Mouse (Mus musculus) midbrain, embryonic 16.5 days (tissue): ENCODE results near the gene Stub1. TPM values are rescaled to one million over a fixed set of nuclear protein-coding genes. Genes with fewer than 3 reads are reported as not detected.

Experiments
- ATAC-seq: fragments of 200-750 bp; cut with Nextera tagmentation; 2 replicates; pipeline ENCODE4 v1.8.0; 2017; ENCODE audit warnings: moderate TSS enrichment
- H3K27ac ChIP-seq: fragments of 300-500 bp; sonication (generic); 2 replicates; pipeline ENCODE4 v1.5.1; 2014; ENCODE audit warnings: mild to moderate bottlenecking, low read length, mixed read lengths
- H3K27me3 ChIP-seq: fragments of 300-500 bp; sonication (generic); 2 replicates; pipeline ENCODE4 v1.6.1; 2014; ENCODE audit warnings: low read depth, low read length, mixed read lengths; ENCODE audit not compliant: control insufficient read depth, insufficient read depth
- H3K36me3 ChIP-seq: fragments of 300-500 bp; sonication (generic); 2 replicates; pipeline ENCODE4 v1.6.1; 2014; ENCODE audit warnings: mild to moderate bottlenecking, low read length, moderate library complexity, mixed read lengths; ENCODE audit not compliant: control insufficient read depth, insufficient read depth
- H3K4me1 ChIP-seq: fragments of 300-500 bp; sonication (generic); 2 replicates; pipeline ENCODE4 v1.6.1; 2014; ENCODE audit warnings: mild to moderate bottlenecking, low read length, mixed read lengths; ENCODE audit not compliant: control insufficient read depth, insufficient read depth
- H3K4me2 ChIP-seq: fragments of 300-500 bp; sonication (generic); 2 replicates; pipeline ENCODE4 v1.6.1; 2014; ENCODE audit warnings: mild to moderate bottlenecking, low read length, mixed read lengths
- H3K4me3 ChIP-seq: fragments of 300-500 bp; sonication (generic); 2 replicates; pipeline ENCODE4 v1.5.1; 2014; ENCODE audit warnings: low read depth, mild to moderate bottlenecking, low read length, moderate library complexity, mixed read lengths
- H3K9ac ChIP-seq: fragments of 300-500 bp; sonication (generic); 2 replicates; pipeline ENCODE4 v1.6.1; 2014; ENCODE audit warnings: low read depth, low read length, mixed read lengths
- H3K9me3 ChIP-seq: fragments of 300-500 bp; sonication (generic); replicated peaks from 2 replicates; pipeline ENCODE4 v1.6.1; 2014; ENCODE audit warnings: mild to moderate bottlenecking, low read length, mixed read lengths; ENCODE audit not compliant: control insufficient read depth, poor library complexity, severe bottlenecking
- WGBS: fragments of 180-500 bp; shearing (Covaris S2); extraction: QIAGEN DNeasy Blood & Tissue Kit; methylation state at CpG from one replicate; pipeline ENCODE4 v1.1.7; 2014; 5-methylcytosine and 5-hydroxymethylcytosine counted together
- polyA plus RNA-seq: library from polyadenylated mRNA; unstranded; fragments of >200 nt; fragmentation: Nextera tagmentation; extraction: Ambion mirVana; gene quantifications from 2 replicates; pipeline ENCODE4 v1.2.1, GENCODE M21; 2015

Gene Stub1
- polyA plus RNA-seq, 1 experiment from 2014 or later, result 382 TPM

- Histone ChIP-seq H3K9ac (peak overlapping the region; percentile 78), H3K4me3 (peak overlapping the region; percentile 56), H3K27me3 (no peaks in the 10 kb centered on the region), H3K9me3 (no peaks in the 10 kb centered on the region), H3K4me2 (peak overlapping the region; percentile 97), H3K27ac (peak overlapping the region; percentile 91), H3K4me1 (peaks cover 58% of the 10 kb centered on the region), H3K36me3 (peaks cover 25% of the 10 kb centered on the region)
- no peak for ATAC-seq
- WGBS, result 41% methylated on average over 8 of the region's 8 CpGs
Observed at GRCm38 (mm10) chr17:25829558-25830017, 3.6 kb downstream of the Stub1 start.

- peaks cover 58% of the 10 kb centered on the region for H3K4me1 ChIP-seq
- H3K4me3 ChIP-seq, result peak within 1 kb of the TSS; percentile 56
- peak within 1 kb of the TSS; percentile 97 for H3K4me2 ChIP-seq
- peak within 1 kb of the TSS; percentile 78 for H3K9ac ChIP-seq
- H3K36me3 ChIP-seq, result peaks cover 25% of the 10 kb centered on the region
- peak; percentile 61 for ATAC-seq
- WGBS, result under 1% methylated on average over 32 of the region's 32 CpGs
- H3K27me3 ChIP-seq, result no peaks in the 10 kb centered on the region
- H3K27ac ChIP-seq, result peak within 1 kb of the TSS; percentile 91
- H3K9me3 ChIP-seq, result no peaks in the 10 kb centered on the region
Observed at GRCm38 (mm10) chr17:25828712-25829557, 4.3 kb downstream of the Stub1 start, which contains the start of gene Jmjd8. Gene Jmjd8, plus strand, starts transcription at chr17:25828867.

- Histone ChIP-seq H3K4me2 (peak overlapping the region; percentile 97), H3K9me3 (no peaks in the 10 kb centered on the region), H3K36me3 (peaks cover 25% of the 10 kb centered on the region), H3K4me3 (peak overlapping the region; percentile 56), H3K27me3 (no peaks in the 10 kb centered on the region), H3K4me1 (peaks cover 56% of the 10 kb centered on the region), H3K27ac (peak overlapping the region; percentile 91), H3K9ac (peak overlapping the region; percentile 78)
- ATAC-seq, result no peak
- WGBS, result 90% methylated on average over 8 of the region's 8 CpGs
Observed at GRCm38 (mm10) chr17:25828223-25828594, 5.0 kb downstream of the Stub1 start.

- H3K27ac ChIP-seq, result peak overlapping the region; percentile 91; the same call in 1 of the 2 replicates
Observed at GRCm38 (mm10) chr17:25827546-25828222, 5.5 kb downstream of the Stub1 start.

GRCm38 (mm10) chr17:25827011-25827410, 6.2 kb downstream of the Stub1 start:
- Histone ChIP-seq H3K4me2 (no peak overlapping the region), H3K4me3 (no peak overlapping the region), H3K4me1 (peaks cover 54% of the 10 kb centered on the region), H3K9ac (no peak overlapping the region), H3K27ac (no peak overlapping the region), H3K36me3 (peaks cover 25% of the 10 kb centered on the region), H3K9me3 (no peaks in the 10 kb centered on the region), H3K27me3 (no peaks in the 10 kb centered on the region)
- 95% methylated on average over 13 of the region's 13 CpGs for WGBS
- no peak for ATAC-seq

More at GRCm38 (mm10) chr17:25827546-25828222, 5.5 kb downstream of the Stub1 start:
- H3K4me2 ChIP-seq, result peak overlapping the region; percentile 97
- H3K9me3 ChIP-seq, result no peaks in the 10 kb centered on the region
- peaks cover 25% of the 10 kb centered on the region for H3K36me3 ChIP-seq
- H3K27me3 ChIP-seq, result no peaks in the 10 kb centered on the region
- no peak overlapping the region for H3K9ac ChIP-seq
- ATAC-seq, result no peak
- 92% methylated on average over 22 of the region's 22 CpGs for WGBS
- H3K4me1 ChIP-seq, result peaks cover 56% of the 10 kb centered on the region
- H3K4me3 ChIP-seq, result no peak overlapping the region

- Histone ChIP-seq H3K4me2 (no peak overlapping the region), H3K27ac (no peak overlapping the region), H3K9ac (no peak overlapping the region), H3K36me3 (peaks cover 19% of the 10 kb centered on the region), H3K27me3 (no peaks in the 10 kb centered on the region), H3K4me3 (no peak overlapping the region), H3K9me3 (no peaks in the 10 kb centered on the region), H3K4me1 (peaks cover 44% of the 10 kb centered on the region)
- no peak for ATAC-seq
- 96% methylated on average over 27 of the region's 27 CpGs for WGBS
Observed at GRCm38 (mm10) chr17:25825984-25826570, 7.1 kb downstream of the Stub1 start.

GRCm38 (mm10) chr17:25825311-25825710, 7.9 kb downstream of the Stub1 start:
- ATAC-seq, result no peak
- Histone ChIP-seq H3K36me3 (peaks cover 12% of the 10 kb centered on the region), H3K4me3 (no peak overlapping the region), H3K27ac (no peak overlapping the region), H3K4me1 (peaks cover 38% of the 10 kb centered on the region), H3K4me2 (no peak overlapping the region; the same call in 1 of the 2 replicates), H3K27me3 (no peaks in the 10 kb centered on the region), H3K9me3 (no peaks in the 10 kb centered on the region), H3K9ac (no peak overlapping the region)
- WGBS, result 89% methylated on average over 6 of the region's 6 CpGs

GRCm38 (mm10) chr17:25824362-25825142, 8.7 kb downstream of the Stub1 start:
- Histone ChIP-seq H3K4me3 (peak overlapping the region; percentile 58), H3K27me3 (no peaks in the 10 kb centered on the region), H3K4me2 (peak overlapping the region; percentile 87), H3K27ac (no peak overlapping the region), H3K9ac (peak overlapping the region; percentile 77), H3K4me1 (peaks cover 31% of the 10 kb centered on the region), H3K9me3 (no peaks in the 10 kb centered on the region), H3K36me3 (peaks cover 14% of the 10 kb centered on the region)
- 76% methylated on average over 17 of the region's 17 CpGs for WGBS
- no peak for ATAC-seq
